ENCODE assay signal across 18 mouse cellular contexts in genomic region chr11:22481639-22482361, GRCm38 (mm10). TPM values are rescaled to one million over a fixed set of nuclear protein-coding genes. Genes with fewer than 3 reads are reported as not detected.
DNase-seq lines count a peak whose midpoint lies in the region; TF ChIP-seq lines count a peak whose summit lies in the region.
"Had no signal": no experiment of that assay in that cellular context is flagged by ENCODE, and none has a peak within 500 bp of the region (broad histone marks: within the 10 kb centered on the region; RNA-seq: fewer than 3 reads in every experiment).

No protein-coding gene starts in this region.

- peak; percentile 4 for DNase-seq in adrenal gland, postnatal 25 days
- no peak for DNase-seq in adrenal gland, adult 2 months
- DNase-seq in layer of hippocampus, postnatal 10 days (ENCODE audit: low spot score in 2 of 2) = peak; percentile 14 to 18
- no peak for DNase-seq in layer of hippocampus, adult 11-12 months (ENCODE audit: low spot score)
- peak; percentile 85 for DNase-seq in 3T3-L1 (ENCODE audit: low read depth, low spot score)
- no peak for DNase-seq in urinary bladder, postnatal 4 days (ENCODE audit: low spot score in 2 of 2)
- no peak for DNase-seq in frontal cortex, postnatal 10 days (ENCODE audit: low spot score in 2 of 2)
- DNase-seq: cerebellum, adult 11 months; embryo, embryonic 11 days; layer of hippocampus, postnatal 36 days; liver, embryonic 13.5 days; right cerebral cortex, postnatal 14 days; thymus, postnatal 14 days had no signal

- no peak for TF ChIP-seq CTCF in embryonic fibroblast, embryonic 13.5 days (IDR thresholded peaks at IDR 0.05; ENCODE audit: borderline replicate concordance, insufficient read depth, low read length)

- H3K27ac ChIP-seq in embryonic fibroblast, embryonic 13.5 days (ENCODE audit: insufficient read depth, low read length) = peak overlapping the region; percentile 94
- H3K27ac ChIP-seq: forebrain, embryonic 13.5 days; kidney, postnatal 0 days; liver, embryonic 13.5 days; neural tube, embryonic 12.5 days had no signal

- H3K4me3 ChIP-seq in embryonic fibroblast, embryonic 13.5 days (ENCODE audit: insufficient read depth, low read length) = no peak overlapping the region
- H3K4me3 ChIP-seq: forebrain, embryonic 13.5 days; liver, embryonic 13.5 days; neural tube, embryonic 12.5 days had no signal

- TF ChIP-seq POLR2A in embryonic fibroblast, embryonic 13.5 days (IDR thresholded peaks at IDR 0.05; ENCODE audit: low read depth, low read length) = no peak

- no peaks in the 10 kb centered on the region for H3K4me1 ChIP-seq in embryonic fibroblast, embryonic 13.5 days (ENCODE audit: control insufficient read depth, insufficient read depth, low read length)
- H3K4me1 ChIP-seq: liver, embryonic 13.5 days; neural tube, embryonic 12.5 days had no signal

RNA-seq across cellular contexts. Expression of gene Tmem17, which starts 30.1 kb away (rescaled TPM):
- 2.4 and 3.0 TPM in 2 replicates for total RNA-seq in adrenal gland, postnatal 25 days (2021)
- total RNA-seq in adrenal gland, adult 2 months (2021) = 1 to 10 TPM; 1.7 to 3.5 TPM
- 2.0 and 2.7 TPM in 2 replicates for polyA plus RNA-seq in adrenal gland, adult 2 months (2012; rRNA removed)
- 1 to 10 TPM; 6.6 TPM for total RNA-seq in layer of hippocampus, postnatal 10 days (2021)
- polyA plus RNA-seq in embryonic fibroblast, embryonic 13.5 days (2011; ENCODE audit: insufficient read length, low read depth, missing spikeins) = 2.9 and 5.6 TPM in 2 replicates
- total RNA-seq: MEL had no signal

Comparison
In these comparisons a context has a peak if more than half of its experiments do, and no peak if none do; other contexts are left out.
1. DNase-seq: peak in adrenal gland, postnatal 25 days (single experiment), layer of hippocampus, postnatal 10 days (2 of 2) and 3T3-L1 (single experiment); none in adrenal gland, adult 2 months (single experiment), layer of hippocampus, adult 11-12 months (single experiment), urinary bladder, postnatal 4 days (0 of 2) and frontal cortex, postnatal 10 days (0 of 2).